Mouse (Mus musculus): Measurements from ENCODE around the gene Ormdl2.

GRCm38 (mm10) chr10:128807018-128807417, 14.4 kb downstream of the Ormdl2 start:
- TF ChIP-seq CTCF (IDR thresholded peaks at IDR 0.05; ENCODE audit: insufficient read depth, low read length) (no peak), POLR2A (IDR thresholded peaks at IDR 0.05; ENCODE audit: borderline replicate concordance, extremely low read depth, low read depth, low read length) (no peak)

Measured in lung, adult 2 months (tissue).